ENCODE assay signal across 9 mouse cellular contexts in the genomic region with DNA sequence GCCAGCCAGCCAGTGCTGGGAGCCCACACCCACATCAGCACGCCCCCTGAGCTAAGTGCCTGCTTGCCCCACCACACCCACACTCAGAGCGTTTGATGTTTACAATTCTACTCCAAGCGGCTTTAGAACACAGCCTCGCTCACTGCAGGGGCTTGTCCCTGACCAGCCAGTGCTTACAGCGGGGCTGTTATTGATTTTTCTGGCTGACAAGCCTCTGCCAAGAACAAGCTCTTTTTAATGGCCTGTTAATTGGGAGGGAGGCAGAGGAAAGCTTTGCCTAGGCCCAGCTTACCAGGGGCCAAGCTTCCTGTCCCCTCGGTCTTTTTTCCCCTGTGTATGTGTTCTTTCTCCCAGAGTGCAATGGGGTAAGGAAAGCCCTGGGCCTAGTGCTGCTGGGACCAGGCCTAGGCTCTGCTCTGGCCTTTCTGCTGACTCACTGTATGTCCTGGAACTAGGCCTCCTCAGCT. TPM values are rescaled to one million over a fixed set of nuclear protein-coding genes. Genes with fewer than 3 reads are reported as not detected.
DNase-seq lines count a peak whose midpoint lies in the region; ATAC-seq and TF ChIP-seq lines count a peak whose summit lies in the region.
"Had no signal": no experiment of that assay in that cellular context is flagged by ENCODE, and none has a peak within 500 bp of the region (broad histone marks: within the 10 kb centered on the region; RNA-seq: fewer than 3 reads in every experiment).

No protein-coding gene starts in this region.

- no peak for TF ChIP-seq EP300 in heart, adult 2 months (IDR thresholded peaks at IDR 0.05; ENCODE audit: insufficient read depth, low read depth, low read length)

- peak overlapping the region; percentile 96 for H3K27ac ChIP-seq in brown adipose tissue, adult 24 weeks (replicated peaks; ENCODE audit: low read depth, low read length)
- H3K27ac ChIP-seq in heart, adult 2 months: peak overlapping the region; percentile 82
- peak overlapping the region; percentile 71 for H3K27ac ChIP-seq in limb, embryonic 10.5 days
- peak overlapping the region; percentile 65 for H3K27ac ChIP-seq in midbrain, embryonic 12.5 days (replicated peaks)
- H3K27ac ChIP-seq: macrophage had no signal

- peak; percentile 45; the same call in 1 of the 2 replicates for ATAC-seq in midbrain, embryonic 12.5 days (ENCODE audit: low FRiP score, low read depth)
- ATAC-seq in megakaryocyte, adult 5-6 weeks (ENCODE audit: poor library complexity, severe bottlenecking): no peak

- H3K4me3 ChIP-seq in brown adipose tissue, adult 24 weeks (ENCODE audit: insufficient read depth, low read depth, low read length): peak overlapping the region; percentile 70
- H3K4me3 ChIP-seq in heart, adult 2 months: peak overlapping the region; percentile 43
- peak overlapping the region; percentile 23; the same call in 1 of the 2 replicates for H3K4me3 ChIP-seq in limb, embryonic 10.5 days
- no peak overlapping the region for H3K4me3 ChIP-seq in midbrain, embryonic 12.5 days

- no peaks in the 10 kb centered on the region for H3K79me2 ChIP-seq in heart, adult 2 months (replicated peaks; ENCODE audit: control insufficient read depth, insufficient read depth, low read length)

- 34% methylated on average over 6 of the region's 6 CpGs for WGBS in heart, adult 2 months
- 7% methylated on average over 6 of the region's 6 CpGs for WGBS in limb, embryonic 10.5 days
- 7% methylated on average over 6 of the region's 6 CpGs for WGBS in midbrain, embryonic 12.5 days

- peaks cover 4% of the 10 kb centered on the region; the same call in 1 of the 2 replicates for H3K4me1 ChIP-seq in brown adipose tissue, adult 24 weeks (ENCODE audit: control insufficient read depth, insufficient read depth, insufficient read length, low read length)
- H3K4me1 ChIP-seq in heart, adult 2 months (ENCODE audit: control insufficient read depth, insufficient read depth, low read length): peaks cover 2% of the 10 kb centered on the region; the same call in 1 of the 2 replicates
- H3K4me1 ChIP-seq in limb, embryonic 10.5 days: peaks cover 65% of the 10 kb centered on the region
- H3K4me1 ChIP-seq in midbrain, embryonic 12.5 days: peaks cover 49% of the 10 kb centered on the region

- no peaks in the 10 kb centered on the region for H3K27me3 ChIP-seq in heart, adult 2 months (ENCODE audit: control insufficient read depth, insufficient read depth, low read length)
- H3K27me3 ChIP-seq in limb, embryonic 10.5 days (ENCODE audit: low read depth, poor library complexity, severe bottlenecking): peaks cover 6% of the 10 kb centered on the region; the same call in 1 of the 2 replicates
- peaks cover 15% of the 10 kb centered on the region for H3K27me3 ChIP-seq in midbrain, embryonic 12.5 days

- no peak for TF ChIP-seq POLR2A in heart, adult 2 months (IDR thresholded peaks at IDR 0.05; ENCODE audit: insufficient read depth, low read depth, low read length)

- no peak for TF ChIP-seq CTCF in heart, adult 2 months (IDR thresholded peaks at IDR 0.05)

- intact Hi-C loops in heart, adult 2 months (cut with DNase I): no loop called here

- peaks cover 3% of the 10 kb centered on the region; the same call in 1 of the 2 replicates for H3K36me3 ChIP-seq in heart, adult 2 months (ENCODE audit: control insufficient read depth, insufficient read depth, low read length)
- no peaks in the 10 kb centered on the region for H3K36me3 ChIP-seq in limb, embryonic 10.5 days
- no peaks in the 10 kb centered on the region for H3K36me3 ChIP-seq in midbrain, embryonic 12.5 days

- DNase-seq in layer of hippocampus, adult 11-12 months (ENCODE audit: low spot score): peak; percentile 24
- no peak for DNase-seq in layer of hippocampus, adult 9-10 months (ENCODE audit: low spot score)
- DNase-seq in heart, adult 2 months: peak; percentile 48 to 55
- peak; percentile 69 for DNase-seq in limb, embryonic 10.5 days (ENCODE audit: low spot score)
- no peak for DNase-seq in thymus, postnatal 25 days

- peak overlapping the region; percentile 16; the same call in 1 of the 2 replicates for H3K4me2 ChIP-seq in midbrain, embryonic 12.5 days (replicated peaks)

- H3K9ac ChIP-seq in heart, adult 2 months (ENCODE audit: low read depth, low read length): peak overlapping the region; percentile 56
- no peak overlapping the region for H3K9ac ChIP-seq in midbrain, embryonic 12.5 days (replicated peaks)

- H3K9me3 ChIP-seq in limb, embryonic 10.5 days (replicated peaks): no peaks in the 10 kb centered on the region
- no peaks in the 10 kb centered on the region for H3K9me3 ChIP-seq in midbrain, embryonic 12.5 days

RNA-seq across cellular contexts. Expression of gene Hspb8, which starts 1.9 kb away (rescaled TPM):
- polyA plus RNA-seq in brown adipose tissue, adult 24 weeks (2012; ENCODE audit: insufficient read depth, insufficient read length, missing spikeins): 113 and 121 TPM in 2 replicates
- total RNA-seq in heart, adult 2 months (2021): 100 to 1,000 TPM; 419 to 483 TPM
- 552 and 677 TPM in 2 replicates for polyA plus RNA-seq in heart, adult 2 months (2012; rRNA removed)
- polyA plus RNA-seq in limb, embryonic 10.5 days (2016; fragmentation: Nextera tagmentation; extraction: Ambion mirVana): 8.8 and 9.7 TPM in 2 replicates
- polyA plus RNA-seq in midbrain, embryonic 12.5 days (2016; fragmentation: Nextera tagmentation; extraction: Ambion mirVana): 5.7 and 6.0 TPM in 2 replicates
- total RNA-seq in megakaryocyte, adult 5-6 weeks (2015): not detected in 2 replicates
- total RNA-seq in megakaryocyte, adult 5-6 weeks (2017): not detected in 2 replicates

Comparison
In these comparisons a context has a peak if more than half of its experiments do, and no peak if none do; other contexts are left out.
1. DNase-seq: peak in layer of hippocampus, adult 11-12 months (single experiment), heart, adult 2 months (2 of 2) and limb, embryonic 10.5 days (single experiment); none in layer of hippocampus, adult 9-10 months (single experiment) and thymus, postnatal 25 days (single experiment).
2. RNA of gene Hspb8, which starts 1.9 kb away (polyA plus RNA-seq): 552 to 677 TPM in heart, adult 2 months and 113 to 121 TPM in brown adipose tissue, adult 24 weeks; 8.8 to 9.7 TPM in limb, embryonic 10.5 days and 5.7 to 6.0 TPM in midbrain, embryonic 12.5 days; every median in the first group is over 10 times any median in the second.
3. Peak in every context shown above with its lines, with median percentiles within 50 percentile points of each other: H3K27ac ChIP-seq.